Mouse (Mus musculus): ENCODE data around the gene Hnrnph1. TPM values are rescaled to one million over a fixed set of nuclear protein-coding genes. Genes with fewer than 3 reads are reported as not detected.

Hnrnph1 gene
- polyA plus RNA-seq, 1 experiment from 2014 or later, result 636 TPM

DNA sequence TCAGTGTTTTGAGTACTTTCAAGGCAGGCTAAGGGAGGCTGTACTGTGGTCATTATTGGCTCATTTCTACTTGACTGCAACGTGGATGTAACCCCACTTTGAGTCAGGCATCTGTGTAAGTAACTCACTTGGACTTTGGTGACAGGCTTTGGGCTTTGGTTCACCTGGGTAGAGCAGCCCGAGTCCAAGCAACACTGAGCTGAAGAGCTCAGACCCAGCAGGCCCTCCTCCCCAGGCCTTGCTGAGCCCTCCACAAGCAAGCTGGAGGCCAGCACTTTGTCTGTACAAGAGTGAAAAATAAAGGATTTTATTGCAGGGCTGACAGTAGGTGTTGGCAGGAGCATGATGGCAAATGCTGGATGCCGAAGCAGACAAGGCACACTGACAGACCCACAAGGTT is 12.2 kb downstream of the Hnrnph1 start:
- Histone ChIP-seq H3K27me3 (no peaks in the 10 kb centered on the region), H3K4me2 (no peak overlapping the region), H3K9me3 (no peaks in the 10 kb centered on the region), H3K9ac (replicated peaks) (no peak overlapping the region), H3K27ac (no peak overlapping the region), H3K36me3 (peaks cover 84% of the 10 kb centered on the region), H3K4me3 (replicated peaks) (no peak overlapping the region), H3K4me1 (replicated peaks) (no peaks in the 10 kb centered on the region)
- no peak for ATAC-seq (ENCODE audit: insufficient number of reproducible peaks, insufficient read depth, low FRiP score, low TSS enrichment, low read depth)
- WGBS, result 75% methylated on average over 3 of the region's 3 CpGs

DNA sequence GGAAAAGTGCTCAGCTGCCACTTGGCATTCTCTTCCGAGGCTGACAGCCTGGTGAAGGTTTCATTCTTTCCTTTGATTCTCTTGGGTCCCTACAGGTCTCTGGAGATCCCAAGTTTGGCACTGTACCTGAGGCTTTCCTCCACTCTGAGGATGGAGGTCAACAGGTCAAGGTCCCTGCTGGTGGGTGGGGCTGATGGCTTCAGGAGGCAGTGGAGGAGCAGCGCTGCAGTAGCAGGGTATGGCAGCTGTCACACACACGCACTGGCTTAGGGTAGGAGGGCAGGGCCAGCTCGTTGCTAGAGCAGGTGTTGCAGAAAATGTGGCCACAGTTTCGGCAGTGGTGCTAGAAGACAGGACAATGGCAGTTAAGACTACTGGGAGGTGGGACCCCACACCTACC is 12.8 kb downstream of the Hnrnph1 start:
- ATAC-seq (ENCODE audit: insufficient number of reproducible peaks, insufficient read depth, low FRiP score, low TSS enrichment, low read depth), result no peak
- Histone ChIP-seq H3K4me1 (replicated peaks) (no peaks in the 10 kb centered on the region), H3K9ac (replicated peaks) (no peak overlapping the region), H3K36me3 (peaks cover 86% of the 10 kb centered on the region), H3K4me3 (replicated peaks) (no peak overlapping the region), H3K4me2 (no peak overlapping the region), H3K27me3 (no peaks in the 10 kb centered on the region), H3K27ac (no peak overlapping the region), H3K9me3 (no peaks in the 10 kb centered on the region)
- 55% methylated on average over 5 of the region's 5 CpGs for whole genome bisulfite sequencing

DNA sequence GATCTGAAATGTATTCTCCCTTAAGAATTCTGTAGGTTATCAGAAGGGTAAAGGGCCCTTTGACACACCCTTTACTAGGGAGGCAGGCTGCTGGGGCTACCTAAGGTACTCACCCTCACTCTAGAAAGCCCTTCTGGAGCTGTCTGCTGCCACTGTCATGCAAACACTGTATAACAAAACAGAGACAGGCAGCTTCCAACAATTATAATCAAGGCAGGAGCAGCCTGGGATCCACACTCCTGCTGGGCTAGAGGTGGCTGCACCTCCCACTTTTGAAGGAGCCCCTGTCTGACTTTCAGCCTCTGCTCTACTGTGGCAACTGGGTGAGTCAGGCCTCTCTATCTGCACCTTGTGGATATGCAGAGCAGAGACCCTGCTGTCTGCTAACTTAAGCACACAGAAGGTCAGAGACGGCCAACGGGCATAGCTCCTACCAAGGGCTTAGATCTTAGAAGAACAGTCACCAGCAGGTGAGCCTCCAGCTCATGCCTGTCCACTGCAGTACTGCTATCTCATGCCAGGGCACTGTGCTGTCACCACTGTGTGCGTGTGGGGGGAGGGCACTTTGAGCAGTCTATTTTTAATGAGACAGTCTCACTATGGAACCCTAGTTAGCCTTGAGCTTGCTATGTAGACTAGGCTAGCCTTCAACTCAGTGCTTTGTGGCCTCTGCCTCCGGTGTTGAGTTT is 14.6 kb downstream of the Hnrnph1 start:
- no peaks in the 10 kb centered on the region for H3K4me1 ChIP-seq (replicated peaks)
- no peaks in the 10 kb centered on the region for H3K27me3 ChIP-seq
- H3K4me2 ChIP-seq, result no peak overlapping the region
- H3K9ac ChIP-seq (replicated peaks), result no peak overlapping the region
- WGBS, result 84% methylated on average over 4 of the region's 4 CpGs
- peaks cover 85% of the 10 kb centered on the region for H3K36me3 ChIP-seq
- H3K27ac ChIP-seq, result no peak overlapping the region
- no peaks in the 10 kb centered on the region for H3K9me3 ChIP-seq
- no peak for ATAC-seq (ENCODE audit: insufficient number of reproducible peaks, insufficient read depth, low FRiP score, low TSS enrichment, low read depth)
- no peak overlapping the region for H3K4me3 ChIP-seq (replicated peaks)

DNA sequence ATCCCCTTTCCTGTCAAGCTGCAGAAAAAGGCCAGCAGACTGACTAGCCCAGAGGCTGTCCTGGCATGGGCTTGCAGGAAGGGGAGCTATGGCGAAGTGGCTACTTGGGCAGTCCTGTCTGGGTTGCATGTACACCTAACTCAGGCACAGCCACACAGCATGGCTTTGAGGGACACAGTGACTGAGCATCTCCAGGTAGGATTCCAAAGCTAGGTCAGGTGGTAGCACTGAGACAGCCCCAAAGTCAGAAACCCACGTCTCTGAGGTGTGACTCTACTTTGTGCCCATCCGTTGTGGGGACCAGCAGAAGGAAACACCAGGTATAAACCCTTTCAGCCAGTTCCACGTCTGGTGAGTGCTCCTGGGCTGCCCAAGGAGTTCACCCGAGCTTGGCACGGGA is 16.5 kb downstream of the Hnrnph1 start:
- no peaks in the 10 kb centered on the region for H3K9me3 ChIP-seq
- no peak for ATAC-seq (ENCODE audit: insufficient number of reproducible peaks, insufficient read depth, low FRiP score, low TSS enrichment, low read depth)
- H3K27me3 ChIP-seq, result no peaks in the 10 kb centered on the region
- peaks cover 85% of the 10 kb centered on the region for H3K36me3 ChIP-seq
- no peak overlapping the region for H3K4me2 ChIP-seq
- H3K9ac ChIP-seq (replicated peaks), result no peak overlapping the region
- no peak overlapping the region for H3K4me3 ChIP-seq (replicated peaks)
- no peaks in the 10 kb centered on the region for H3K4me1 ChIP-seq (replicated peaks)
- WGBS, result 83% methylated on average over 6 of the region's 6 CpGs
- H3K27ac ChIP-seq, result no peak overlapping the region

DNA sequence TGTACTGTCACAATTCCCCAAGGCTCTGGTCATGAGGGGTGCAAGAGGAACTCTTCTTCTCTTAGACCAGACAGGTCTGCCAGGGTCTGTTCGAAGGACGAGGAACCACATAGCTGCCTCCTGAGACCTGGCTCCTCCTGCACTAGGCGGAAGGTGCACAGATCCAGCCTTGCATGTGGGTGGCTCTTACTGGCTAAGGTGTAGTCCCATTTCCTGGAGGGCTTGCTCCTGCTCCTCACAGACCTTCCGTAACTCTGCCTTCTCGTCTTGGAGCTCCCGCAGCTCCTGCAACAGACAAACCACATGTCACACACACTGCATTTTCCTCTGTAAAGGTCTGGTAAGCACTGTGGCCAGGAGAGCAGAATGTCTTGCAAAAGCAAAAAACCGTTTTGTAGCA is 17.9 kb downstream of the Hnrnph1 start:
- no peak for ATAC-seq (ENCODE audit: insufficient number of reproducible peaks, insufficient read depth, low FRiP score, low TSS enrichment, low read depth)
- H3K4me3 ChIP-seq (replicated peaks), result no peak overlapping the region
- H3K27me3 ChIP-seq, result no peaks in the 10 kb centered on the region
- no peaks in the 10 kb centered on the region for H3K9me3 ChIP-seq
- no peaks in the 10 kb centered on the region for H3K4me1 ChIP-seq (replicated peaks)
- H3K36me3 ChIP-seq, result peaks cover 88% of the 10 kb centered on the region
- H3K4me2 ChIP-seq, result no peak overlapping the region
- 90% methylated on average over 7 of the region's 7 CpGs for WGBS
- no peak overlapping the region for H3K27ac ChIP-seq
- no peak overlapping the region for H3K9ac ChIP-seq (replicated peaks)

DNA sequence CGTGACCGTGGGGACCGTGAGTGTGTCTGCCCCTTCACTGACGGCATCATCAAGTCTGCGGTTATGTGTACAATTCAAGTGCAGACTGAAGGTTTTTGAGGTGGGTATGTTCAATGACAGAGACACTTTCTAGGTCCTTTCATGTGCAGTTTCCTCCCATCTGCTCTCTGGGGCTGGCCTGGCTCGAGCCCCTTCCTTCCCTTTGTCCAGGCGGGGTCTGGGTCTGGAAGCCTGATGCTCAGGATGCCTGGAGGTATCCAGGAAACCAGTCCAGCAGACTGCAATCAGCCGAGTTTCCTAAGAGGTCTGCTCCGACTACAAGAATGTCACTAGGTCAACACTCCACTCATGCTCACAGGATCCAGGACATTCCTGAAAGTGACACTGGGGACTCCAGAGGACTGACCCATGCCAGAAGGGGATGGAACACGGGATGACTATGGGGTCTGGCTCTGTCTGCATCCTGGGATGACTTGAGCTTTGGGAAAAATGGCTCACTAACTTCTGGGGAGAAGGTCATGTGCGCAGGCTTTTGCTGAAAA is 20.0 kb downstream of the Hnrnph1 start:
- peaks cover 88% of the 10 kb centered on the region for H3K36me3 ChIP-seq
- 89% methylated on average over 11 of the region's 11 CpGs for WGBS
- no peak overlapping the region for H3K9ac ChIP-seq (replicated peaks)
- no peaks in the 10 kb centered on the region for H3K4me1 ChIP-seq (replicated peaks)
- no peak overlapping the region for H3K4me3 ChIP-seq (replicated peaks)
- H3K4me2 ChIP-seq, result no peak overlapping the region
- no peak for ATAC-seq (ENCODE audit: insufficient number of reproducible peaks, insufficient read depth, low FRiP score, low TSS enrichment, low read depth)
- H3K27ac ChIP-seq, result no peak overlapping the region
- no peaks in the 10 kb centered on the region for H3K9me3 ChIP-seq
- H3K27me3 ChIP-seq, result no peaks in the 10 kb centered on the region

DNA sequence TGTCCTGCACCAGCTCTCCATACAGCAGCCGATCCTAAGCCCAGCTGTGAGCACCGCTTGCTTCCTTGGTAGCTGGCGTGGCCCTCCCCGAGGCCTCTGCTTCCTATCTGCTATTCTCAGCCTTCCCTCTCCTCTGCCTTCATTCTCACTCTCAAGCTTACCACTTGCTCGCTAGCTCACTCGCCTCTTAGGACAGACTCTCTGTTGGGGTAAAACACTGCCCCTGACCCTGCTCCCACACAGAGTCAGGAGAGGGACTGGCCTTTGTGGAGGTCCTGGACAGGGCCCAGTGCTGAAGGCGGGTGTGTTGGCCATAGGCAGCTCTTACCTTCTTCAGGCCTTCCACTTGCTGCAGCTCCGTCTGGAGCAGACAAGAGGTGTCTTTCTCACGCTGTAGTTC is 20.5 kb downstream of the Hnrnph1 start:
- Histone ChIP-seq H3K4me1 (replicated peaks) (no peaks in the 10 kb centered on the region), H3K27me3 (no peaks in the 10 kb centered on the region), H3K9me3 (no peaks in the 10 kb centered on the region), H3K4me3 (replicated peaks) (no peak overlapping the region), H3K9ac (replicated peaks) (no peak overlapping the region), H3K27ac (no peak overlapping the region), H3K36me3 (peaks cover 88% of the 10 kb centered on the region), H3K4me2 (no peak overlapping the region)
- ATAC-seq (ENCODE audit: insufficient number of reproducible peaks, insufficient read depth, low FRiP score, low TSS enrichment, low read depth), result no peak
- WGBS, result 85% methylated on average over 9 of the region's 9 CpGs

DNA sequence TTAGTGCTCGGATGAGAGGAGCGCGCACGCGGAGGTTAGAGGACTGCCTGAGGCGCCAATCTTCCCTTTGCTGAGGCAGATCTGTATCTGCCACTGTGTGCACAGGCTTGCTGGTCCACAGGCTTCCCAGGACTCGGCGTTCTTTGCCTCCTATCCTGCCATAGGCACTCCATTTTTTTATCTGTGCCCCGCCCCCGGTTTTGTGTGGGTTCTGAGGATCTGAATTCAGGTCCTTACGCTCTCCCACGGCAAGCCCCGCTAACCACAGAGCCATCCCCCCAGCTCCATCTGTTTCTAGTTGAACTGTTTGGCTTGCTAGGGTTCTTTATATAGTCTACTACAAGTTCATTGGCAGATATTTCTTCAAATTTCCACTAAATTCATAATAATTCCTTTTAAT is 22.0 kb downstream of the Hnrnph1 start:
- Histone ChIP-seq H3K9me3 (no peaks in the 10 kb centered on the region), H3K36me3 (peaks cover 89% of the 10 kb centered on the region), H3K4me2 (no peak overlapping the region), H3K4me3 (replicated peaks) (no peak overlapping the region), H3K27ac (no peak overlapping the region), H3K9ac (replicated peaks) (no peak overlapping the region), H3K27me3 (no peaks in the 10 kb centered on the region), H3K4me1 (replicated peaks) (no peaks in the 10 kb centered on the region)
- no peak for ATAC-seq (ENCODE audit: insufficient number of reproducible peaks, insufficient read depth, low FRiP score, low TSS enrichment, low read depth)
- 87% methylated on average over 13 of the region's 13 CpGs for WGBS

DNA sequence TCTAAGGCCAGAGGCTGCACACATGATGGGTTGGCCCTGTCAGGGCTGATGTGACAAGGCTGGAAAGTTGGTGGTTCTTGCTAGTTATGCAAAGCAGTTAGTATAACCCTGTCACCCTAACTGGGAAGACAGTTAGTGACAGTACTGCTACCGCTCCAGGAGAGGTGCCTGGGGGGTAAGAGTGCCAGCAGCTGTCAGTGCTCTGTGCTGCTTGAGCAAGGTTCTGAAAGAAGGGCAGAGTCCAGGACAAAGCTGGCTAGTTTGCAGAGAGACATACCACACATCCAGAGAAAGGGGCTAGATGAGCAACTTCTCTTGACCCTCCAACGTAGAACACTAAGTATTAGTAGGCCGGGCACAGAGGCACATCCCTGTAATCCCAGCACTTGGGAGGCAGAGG is 25.7 kb downstream of the Hnrnph1 start:
- Histone ChIP-seq H3K27ac (no peak overlapping the region), H3K9ac (replicated peaks) (no peak overlapping the region), H3K4me2 (no peak overlapping the region), H3K27me3 (no peaks in the 10 kb centered on the region), H3K4me3 (replicated peaks) (no peak overlapping the region), H3K36me3 (peaks cover 82% of the 10 kb centered on the region), H3K4me1 (replicated peaks) (no peaks in the 10 kb centered on the region), H3K9me3 (no peaks in the 10 kb centered on the region)
- no peak for ATAC-seq (ENCODE audit: insufficient number of reproducible peaks, insufficient read depth, low FRiP score, low TSS enrichment, low read depth)
- 95% methylated on average over 3 of the region's 3 CpGs for WGBS

DNA sequence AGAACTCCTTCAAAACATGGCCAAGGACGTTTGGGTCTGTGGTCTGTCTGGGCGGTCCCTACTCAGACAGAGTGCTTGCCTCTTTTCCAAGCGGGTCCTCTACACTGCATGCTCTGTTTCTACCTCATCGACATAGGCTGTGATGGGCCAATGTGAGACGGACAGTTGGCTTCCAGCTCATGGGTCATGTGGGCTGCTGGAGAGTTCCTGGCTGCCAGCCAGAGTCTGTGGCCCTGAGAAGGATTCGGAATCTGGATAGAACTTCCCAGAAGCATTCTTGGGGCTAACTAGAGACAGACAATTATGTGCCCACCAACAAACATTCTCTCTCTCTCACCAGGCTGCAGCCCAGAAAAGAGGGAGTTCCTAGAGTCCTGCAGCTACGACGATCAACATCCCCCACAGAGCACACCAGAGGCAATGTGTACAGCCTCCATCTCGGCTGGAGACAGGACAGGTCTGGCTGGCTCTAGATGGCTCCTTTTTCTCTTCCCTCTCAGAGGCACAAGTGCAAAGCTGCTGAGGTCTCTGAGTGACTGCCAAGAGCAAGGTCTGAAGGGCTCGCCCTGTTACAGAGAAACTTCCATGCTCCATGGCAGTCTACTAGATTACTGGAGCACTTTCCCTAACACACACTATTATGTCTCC is 26.7 kb downstream of the Hnrnph1 start:
- no peak overlapping the region for H3K4me2 ChIP-seq
- H3K9me3 ChIP-seq, result no peaks in the 10 kb centered on the region
- no peak overlapping the region for H3K27ac ChIP-seq
- no peak for ATAC-seq (ENCODE audit: insufficient number of reproducible peaks, insufficient read depth, low FRiP score, low TSS enrichment, low read depth)
- no peak overlapping the region for H3K4me3 ChIP-seq (replicated peaks)
- WGBS, result 84% methylated on average over 10 of the region's 10 CpGs
- H3K36me3 ChIP-seq, result peaks cover 75% of the 10 kb centered on the region
- H3K4me1 ChIP-seq (replicated peaks), result no peaks in the 10 kb centered on the region
- no peaks in the 10 kb centered on the region for H3K27me3 ChIP-seq
- no peak overlapping the region for H3K9ac ChIP-seq (replicated peaks)

DNA sequence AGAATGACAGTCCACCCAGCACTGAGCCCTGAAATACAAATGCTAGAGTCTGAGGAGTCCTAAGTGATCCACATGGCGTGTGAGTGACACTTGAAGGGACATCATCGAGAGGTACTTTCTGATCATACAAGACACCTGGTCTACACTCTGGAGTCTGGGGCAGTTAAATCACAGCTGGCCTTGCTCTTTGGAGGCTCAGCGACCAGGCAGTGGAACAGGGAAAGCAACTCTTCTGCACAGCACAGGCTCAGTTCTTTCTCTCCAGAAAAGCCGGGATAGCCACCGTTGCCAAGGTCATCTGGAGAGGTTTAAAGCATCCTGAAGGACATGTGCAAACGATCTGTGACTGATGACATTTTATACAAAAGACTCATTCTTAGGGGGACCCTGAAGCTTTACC is 30.4 kb downstream of the Hnrnph1 start:
- H3K36me3 ChIP-seq, result peaks cover 74% of the 10 kb centered on the region
- H3K4me3 ChIP-seq (replicated peaks), result no peak overlapping the region
- H3K9ac ChIP-seq (replicated peaks), result no peak overlapping the region
- no peak overlapping the region for H3K27ac ChIP-seq
- ATAC-seq (ENCODE audit: insufficient number of reproducible peaks, insufficient read depth, low FRiP score, low TSS enrichment, low read depth), result no peak
- no peaks in the 10 kb centered on the region for H3K9me3 ChIP-seq
- no peaks in the 10 kb centered on the region for H3K27me3 ChIP-seq
- 80% methylated on average over 6 of the region's 6 CpGs for WGBS
- no peak overlapping the region for H3K4me2 ChIP-seq
- no peaks in the 10 kb centered on the region for H3K4me1 ChIP-seq (replicated peaks)

Measured in limb, embryonic 12.5 days (tissue).